Mouse (Mus musculus) embryonic facial prominence, embryonic 15.5 days (tissue): ENCODE results near the gene Nap1l1. TPM values are rescaled to one million over a fixed set of nuclear protein-coding genes. Genes with fewer than 3 reads are reported as not detected.

Experiments used
- ATAC-seq: fragments of 200-750 bp; cut with Nextera tagmentation; 2 replicates; pipeline ENCODE4 v1.8.0; 2017; ENCODE audit warnings: low read depth, moderate TSS enrichment; ENCODE audit not compliant: insufficient number of reproducible peaks, low FRiP score, low TSS enrichment
- H3K27ac ChIP-seq: fragments of 300-500 bp; sonication (generic); replicated peaks from 2 replicates; pipeline ENCODE4 v1.5.1; 2015; ENCODE audit warnings: mild to moderate bottlenecking, inconsistent platforms
- H3K27me3 ChIP-seq: fragments of 300-500 bp; sonication (generic); 2 replicates; pipeline ENCODE4 v1.6.1; 2015; ENCODE audit warnings: inconsistent platforms
- H3K36me3 ChIP-seq: fragments of 300-500 bp; sonication (generic); 2 replicates; pipeline ENCODE4 v1.6.1; 2015; ENCODE audit warnings: mild to moderate bottlenecking, inconsistent platforms
- H3K4me1 ChIP-seq: fragments of 300-500 bp; sonication (generic); 2 replicates; pipeline ENCODE4 v1.6.1; 2015; ENCODE audit warnings: inconsistent platforms
- H3K4me2 ChIP-seq: fragments of 300-500 bp; sonication (generic); replicated peaks from 2 replicates; pipeline ENCODE4 v1.6.1; 2015; ENCODE audit warnings: mild to moderate bottlenecking, inconsistent platforms
- H3K4me3 ChIP-seq: fragments of 300-500 bp; sonication (generic); replicated peaks from 2 replicates; pipeline ENCODE4 v1.5.1; 2015; ENCODE audit warnings: mild to moderate bottlenecking, inconsistent platforms
- H3K9ac ChIP-seq: fragments of 300-500 bp; sonication (generic); 2 replicates; pipeline ENCODE4 v1.6.1; 2015; ENCODE audit warnings: inconsistent platforms
- H3K9me3 ChIP-seq: fragments of 300-500 bp; sonication (generic); replicated peaks from 2 replicates; pipeline ENCODE4 v1.6.1; 2016; ENCODE audit warnings: inconsistent platforms
- WGBS: fragments of 180-500 bp; shearing (Covaris S2); methylation state at CpG from one replicate; pipeline ENCODE4 v1.1.7; 2015; 5-methylcytosine and 5-hydroxymethylcytosine counted together
- polyA plus RNA-seq: library from polyadenylated mRNA; unstranded; fragments of >200 nt; fragmentation: Nextera tagmentation; extraction: Ambion mirVana; gene quantifications from 2 replicates; pipeline ENCODE4 v1.2.1, GENCODE M21; 2015

Nap1l1 gene
- polyA plus RNA-seq, 1 experiment from 2014 or later: 198 TPM

DNA sequence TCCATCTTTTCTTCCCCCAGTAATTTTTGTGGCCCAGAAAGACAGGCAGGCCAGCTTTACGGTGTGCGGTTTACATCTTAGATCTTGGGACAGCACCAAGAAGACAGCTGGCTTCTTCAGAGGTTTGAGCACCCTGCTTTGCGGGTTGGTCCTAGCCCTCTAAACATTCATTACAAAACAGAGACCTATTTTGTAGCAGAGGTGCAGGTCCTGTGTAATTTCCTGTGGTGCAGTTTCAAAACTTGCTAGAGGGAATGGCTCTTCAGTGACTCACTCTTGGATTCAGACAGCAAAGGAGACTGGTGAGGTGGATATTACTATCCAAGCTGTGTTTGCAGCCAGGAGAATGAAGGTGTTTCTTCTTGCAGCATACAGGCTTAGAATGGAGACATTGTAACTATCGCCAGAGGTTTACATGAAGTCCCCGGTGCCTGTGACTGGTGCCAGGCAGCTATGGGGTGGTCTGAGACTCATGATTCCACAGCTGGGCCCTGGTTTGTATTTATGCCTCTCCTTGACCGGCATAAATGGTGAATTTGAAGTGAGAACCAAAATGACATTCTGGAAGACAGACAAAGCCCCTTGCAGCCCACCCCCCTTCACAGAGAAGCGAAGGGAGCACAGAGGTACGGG, 43.9 kb downstream of the Nap1l1 start:
- no peak for ATAC-seq
- no peak overlapping the region for H3K4me2 ChIP-seq
- H3K27ac ChIP-seq: peak overlapping the region; percentile 53; the same call in 1 of the 2 replicates
- H3K27me3 ChIP-seq: no peaks in the 10 kb centered on the region
- no peaks in the 10 kb centered on the region for H3K9me3 ChIP-seq
- WGBS: 72% methylated on average over 8 of the region's 8 CpGs
- H3K4me3 ChIP-seq: no peak overlapping the region
- no peak overlapping the region for H3K9ac ChIP-seq
- H3K36me3 ChIP-seq: no peaks in the 10 kb centered on the region
- H3K4me1 ChIP-seq: peaks cover 17% of the 10 kb centered on the region; the same call in 1 of the 2 replicates

DNA sequence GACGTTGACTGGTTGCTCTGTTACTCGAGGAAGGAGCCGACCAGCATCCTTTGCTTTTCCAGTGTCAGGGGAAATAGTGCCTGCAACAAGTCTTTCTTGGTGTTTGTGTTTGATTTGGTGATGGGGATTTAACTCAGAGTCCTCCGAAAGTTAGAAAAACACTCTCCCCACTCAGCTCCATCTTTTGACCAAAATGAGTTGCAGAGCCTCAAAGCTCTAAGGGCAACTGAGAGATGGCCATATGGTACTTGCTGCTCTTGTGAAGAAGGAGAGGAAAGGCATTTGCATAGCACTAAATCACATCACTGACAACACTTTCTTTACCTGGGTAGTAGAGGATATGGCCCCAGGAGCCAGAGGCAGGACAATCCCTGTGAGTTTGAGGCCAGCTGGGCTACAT, 45.3 kb downstream of the Nap1l1 start:
- H3K27ac ChIP-seq: no peak overlapping the region
- no peak overlapping the region for H3K4me2 ChIP-seq
- H3K27me3 ChIP-seq: no peaks in the 10 kb centered on the region
- H3K36me3 ChIP-seq: no peaks in the 10 kb centered on the region
- H3K4me1 ChIP-seq: peaks cover 17% of the 10 kb centered on the region; the same call in 1 of the 2 replicates
- H3K4me3 ChIP-seq: no peak overlapping the region
- ATAC-seq: no peak
- 79% methylated on average over 4 of the region's 4 CpGs for WGBS
- no peak overlapping the region for H3K9ac ChIP-seq
- H3K9me3 ChIP-seq: no peaks in the 10 kb centered on the region

DNA sequence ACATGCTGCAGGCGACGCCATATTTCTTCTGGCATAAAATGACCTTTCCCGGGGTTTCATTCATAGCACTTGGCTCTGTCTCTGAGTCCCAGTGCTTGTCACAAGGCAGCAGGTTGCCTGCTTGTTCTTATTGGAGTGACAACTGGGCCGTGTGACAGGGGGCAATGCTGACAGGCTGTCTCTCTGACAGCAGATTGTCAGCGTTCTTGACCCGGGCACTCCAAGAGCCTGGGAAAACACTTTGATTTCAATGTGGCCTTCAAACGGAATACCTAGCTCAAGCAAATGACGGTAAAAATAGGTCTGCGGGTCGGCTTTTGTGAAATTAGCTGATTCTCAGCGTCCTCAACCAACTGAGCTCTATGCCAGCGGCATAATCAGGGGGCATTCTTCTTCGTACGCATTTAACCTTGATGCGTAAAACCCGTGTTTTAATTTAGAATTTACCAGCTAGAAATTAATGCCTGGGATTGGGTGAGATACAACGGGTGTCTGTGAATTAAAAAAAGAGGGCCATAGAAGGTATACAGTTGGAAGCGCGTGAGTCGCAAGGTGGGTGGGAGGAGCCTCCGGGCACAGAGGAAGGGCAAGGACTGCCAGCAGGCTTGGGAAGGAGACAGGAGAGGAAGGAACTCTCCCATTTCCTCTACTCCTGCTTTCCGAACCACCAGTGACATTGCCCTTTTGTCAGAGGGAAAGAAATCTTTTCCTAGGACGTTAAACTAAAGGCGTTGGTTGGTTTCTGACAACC, 46.8 kb downstream of the Nap1l1 start:
- no peak for ATAC-seq
- WGBS: 49% methylated on average over 24 of the region's 24 CpGs
- Histone ChIP-seq H3K4me3 (no peak overlapping the region), H3K4me2 (0 out of 2 replicates have a peak overlapping the region, but pooled peaks have one; percentile 2), H3K4me1 (peaks cover 17% of the 10 kb centered on the region; the same call in 1 of the 2 replicates), H3K27ac (no peak overlapping the region), H3K27me3 (no peaks in the 10 kb centered on the region), H3K36me3 (no peaks in the 10 kb centered on the region), H3K9ac (no peak overlapping the region), H3K9me3 (no peaks in the 10 kb centered on the region)

DNA sequence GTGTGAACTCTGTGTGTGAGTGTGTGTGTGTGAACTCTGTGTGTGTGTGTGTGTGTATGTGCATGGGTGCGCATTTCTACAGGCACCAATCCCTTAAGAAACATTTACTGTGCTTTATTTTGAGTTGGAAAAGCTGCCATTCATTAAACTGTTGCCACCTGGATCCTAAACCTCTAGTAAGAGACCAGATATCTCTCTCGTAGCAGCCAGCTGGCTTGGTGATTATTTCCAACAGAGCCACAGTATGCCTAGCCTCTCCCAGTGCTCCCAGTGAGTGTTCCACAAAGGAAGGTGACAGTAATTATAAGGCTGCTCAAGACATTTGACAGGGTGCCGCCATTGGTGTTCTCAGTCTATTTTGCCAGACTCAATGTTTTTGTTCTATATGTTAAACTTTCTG, 47.6 kb downstream of the Nap1l1 start:
- H3K9me3 ChIP-seq: no peaks in the 10 kb centered on the region
- WGBS: 64% methylated on average over 3 of the region's 3 CpGs
- H3K27ac ChIP-seq: no peak overlapping the region
- H3K36me3 ChIP-seq: no peaks in the 10 kb centered on the region
- peaks cover 13% of the 10 kb centered on the region; the same call in 1 of the 2 replicates for H3K4me1 ChIP-seq
- H3K27me3 ChIP-seq: no peaks in the 10 kb centered on the region
- no peak overlapping the region for H3K4me2 ChIP-seq
- H3K4me3 ChIP-seq: no peak overlapping the region
- no peak overlapping the region for H3K9ac ChIP-seq
- ATAC-seq: no peak

- Histone ChIP-seq H3K4me3 (no peak overlapping the region), H3K27ac (no peak overlapping the region), H3K4me2 (no peak overlapping the region), H3K4me1 (peaks cover 9% of the 10 kb centered on the region), H3K36me3 (no peaks in the 10 kb centered on the region), H3K9ac (no peak overlapping the region), H3K9me3 (no peaks in the 10 kb centered on the region), H3K27me3 (no peaks in the 10 kb centered on the region)
- ATAC-seq: no peak
- WGBS: 49% methylated on average over 4 of the region's 4 CpGs
These were observed 48.6 kb downstream of the Nap1l1 start for GRCm38 (mm10) chr10:111521636-111522035.

DNA sequence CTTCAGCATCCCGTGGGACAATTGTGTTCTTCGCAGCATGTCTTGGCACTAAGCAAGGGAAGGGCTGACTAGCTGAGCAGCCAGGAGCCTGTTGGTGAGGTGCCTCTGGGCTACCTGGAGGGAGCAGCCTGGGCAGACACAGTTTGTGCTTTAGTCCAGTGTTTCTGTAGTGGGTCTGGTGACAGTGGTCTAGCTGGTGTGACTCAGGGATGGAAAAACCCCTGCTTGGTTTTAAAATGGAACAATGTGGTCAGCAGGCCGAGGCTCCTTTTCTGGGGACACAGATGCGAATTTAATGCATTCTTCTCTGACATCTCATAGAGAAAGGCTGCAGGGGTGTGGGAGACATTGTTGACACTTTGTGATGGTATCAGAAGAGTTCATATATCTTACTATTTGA, 49.2 kb downstream of the Nap1l1 start:
- Histone ChIP-seq H3K9me3 (no peaks in the 10 kb centered on the region), H3K4me1 (peaks cover 9% of the 10 kb centered on the region), H3K9ac (no peak overlapping the region), H3K4me2 (no peak overlapping the region), H3K27me3 (no peaks in the 10 kb centered on the region), H3K36me3 (no peaks in the 10 kb centered on the region), H3K4me3 (no peak overlapping the region), H3K27ac (no peak overlapping the region)
- 75% methylated on average over 4 of the region's 4 CpGs for WGBS
- ATAC-seq: no peak

- H3K4me1 ChIP-seq: peaks cover 8% of the 10 kb centered on the region; the same call in 1 of the 2 replicates
- H3K4me2 ChIP-seq: no peak overlapping the region
- no peak for ATAC-seq
- no peaks in the 10 kb centered on the region for H3K36me3 ChIP-seq
- H3K9ac ChIP-seq: no peak overlapping the region
- H3K9me3 ChIP-seq: no peaks in the 10 kb centered on the region
- no peak overlapping the region for H3K27ac ChIP-seq
- 70% methylated on average over 12 of the region's 12 CpGs for whole genome bisulfite sequencing
- no peaks in the 10 kb centered on the region for H3K27me3 ChIP-seq
- H3K4me3 ChIP-seq: no peak overlapping the region
These were observed 50.9 kb downstream of the Nap1l1 start for GRCm38 (mm10) chr10:111523894-111524293.

DNA sequence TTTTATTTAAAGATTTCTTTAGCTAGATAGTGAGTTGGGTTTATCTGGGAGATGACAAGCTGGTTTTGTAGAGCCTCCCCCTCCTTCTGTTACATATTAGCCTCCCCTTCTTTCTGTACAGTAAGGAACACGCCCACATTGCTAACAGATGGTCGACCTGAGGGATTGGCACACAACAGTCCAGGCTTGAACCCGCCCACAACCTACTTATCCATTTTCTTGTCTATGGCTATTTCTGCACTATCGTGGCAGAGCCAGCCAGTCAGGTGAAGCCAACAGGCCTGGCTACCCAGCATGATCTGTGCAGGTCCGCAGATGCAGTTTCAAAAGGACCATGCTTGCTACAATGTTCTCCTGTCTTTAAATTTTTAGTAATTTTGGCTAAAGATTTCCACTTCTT, 54.0 kb downstream of the Nap1l1 start:
- H3K27ac ChIP-seq: no peak overlapping the region
- H3K36me3 ChIP-seq: no peaks in the 10 kb centered on the region
- no peaks in the 10 kb centered on the region for H3K27me3 ChIP-seq
- H3K4me2 ChIP-seq: no peak overlapping the region
- no peak; the same call in 1 of the 2 replicates for ATAC-seq
- H3K9ac ChIP-seq: no peak overlapping the region
- 49% methylated on average over 5 of the region's 5 CpGs for WGBS
- no peak overlapping the region for H3K4me3 ChIP-seq
- H3K9me3 ChIP-seq: no peaks in the 10 kb centered on the region
- H3K4me1 ChIP-seq: peaks cover 8% of the 10 kb centered on the region; the same call in 1 of the 2 replicates

DNA sequence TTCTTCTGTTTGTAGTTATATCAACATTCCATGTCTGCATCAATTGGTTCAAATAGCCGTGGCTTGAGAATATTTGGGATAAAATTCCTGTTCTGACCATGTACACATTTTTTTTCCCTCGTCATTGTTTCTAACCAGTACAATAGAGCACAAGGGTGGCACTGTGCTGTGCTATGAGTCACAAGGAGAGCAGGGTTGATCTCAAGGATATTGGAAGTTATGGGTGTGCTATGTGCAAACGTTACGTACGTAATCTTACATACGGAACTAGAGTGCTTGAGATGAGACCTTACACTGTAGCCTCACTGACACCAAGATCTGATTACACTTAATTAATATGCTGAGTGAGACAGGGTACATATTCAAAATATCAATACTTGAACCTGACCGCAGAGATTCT, 54.6 kb downstream of the Nap1l1 start:
- Histone ChIP-seq H3K9me3 (no peaks in the 10 kb centered on the region), H3K4me3 (no peak overlapping the region), H3K4me2 (no peak overlapping the region), H3K27me3 (no peaks in the 10 kb centered on the region), H3K4me1 (peaks cover 8% of the 10 kb centered on the region; the same call in 1 of the 2 replicates), H3K9ac (no peak overlapping the region), H3K27ac (no peak overlapping the region), H3K36me3 (no peaks in the 10 kb centered on the region)
- ATAC-seq: no peak
- 76% methylated on average over 7 of the region's 7 CpGs for WGBS

- 45% methylated on average over 4 of the region's 4 CpGs for WGBS
- Histone ChIP-seq H3K36me3 (no peaks in the 10 kb centered on the region), H3K4me3 (no peak overlapping the region), H3K4me1 (peaks cover 8% of the 10 kb centered on the region; the same call in 1 of the 2 replicates), H3K4me2 (no peak overlapping the region), H3K27ac (no peak overlapping the region), H3K9ac (no peak overlapping the region), H3K27me3 (no peaks in the 10 kb centered on the region), H3K9me3 (no peaks in the 10 kb centered on the region)
- ATAC-seq: no peak
These were observed 55.3 kb downstream of the Nap1l1 start for GRCm38 (mm10) chr10:111528283-111528682.

GRCm38 (mm10) chr10:111530398-111530797, 57.4 kb downstream of the Nap1l1 start:
- Histone ChIP-seq H3K4me1 (peaks cover 11% of the 10 kb centered on the region; the same call in 1 of the 2 replicates), H3K9me3 (no peaks in the 10 kb centered on the region), H3K4me2 (no peak overlapping the region), H3K27me3 (no peaks in the 10 kb centered on the region), H3K36me3 (no peaks in the 10 kb centered on the region), H3K27ac (no peak overlapping the region), H3K9ac (no peak overlapping the region), H3K4me3 (no peak overlapping the region)
- WGBS: 78% methylated on average over 7 of the region's 7 CpGs
- ATAC-seq: no peak
